Mouse (Mus musculus): Measurements from ENCODE around the gene Vps53.

- no peak for TF ChIP-seq CTCF (IDR thresholded peaks at IDR 0.05; ENCODE audit: extremely low read depth, insufficient read depth, low read length)
- no peak for TF ChIP-seq POLR2A (IDR thresholded peaks at IDR 0.05; ENCODE audit: extremely low read depth, insufficient read depth, low read length)
These were observed 58.4 kb downstream of the Vps53 start for GRCm38 (mm10) chr11:76121086-76121485.

Data from cortical plate, adult 2 months (tissue).